Mouse (Mus musculus) v-Abl transformed pro-B cells (cell line): ENCODE results near the gene Lif.

Experiments
- in situ Hi-C, 2 experiments: fragments of 400-800 bp; cut with MboI; formaldehyde crosslinking; loops; one replicate each; pipeline ENCODE4 v1.15.1; 2025; ENCODE audit not compliant: unreplicated experiment in 2 of 2

The Lif gene

GRCm38 (mm10) chr11:4257756-4258155, 399 bp downstream of the Lif start:
- in situ Hi-C loops = loop anchor here (5.0 kb wide), 5 partner anchors 35 to 580 kb away; no protein-coding TSS in a partner anchor

GRCm38 (mm10) chr11:4258657-4259082, 1.3 kb downstream of the Lif start:
- in situ Hi-C loops = loop anchor here (5.0 kb wide), 5 partner anchors 36 to 579 kb away; no protein-coding TSS in a partner anchor

GRCm38 (mm10) chr11:4260463-4261187, 3.3 kb downstream of the Lif start:
- in situ Hi-C loops = no loop called here

GRCm38 (mm10) chr11:4261188-4261494, 3.8 kb downstream of the Lif start:
- in situ Hi-C loops = no loop called here

GRCm38 (mm10) chr11:4261969-4262368, 4.6 kb downstream of the Lif start:
- in situ Hi-C loops = no loop called here

GRCm38 (mm10) chr11:4262847-4263246, 5.5 kb downstream of the Lif start:
- in situ Hi-C loops = no loop called here

GRCm38 (mm10) chr11:4263296-4263695, 5.9 kb downstream of the Lif start:
- in situ Hi-C loops = no loop called here

- in situ Hi-C loops = no loop called here
Measured at GRCm38 (mm10) chr11:4264066-4264465, 6.7 kb downstream of the Lif start.

- in situ Hi-C loops = no loop called here
Measured at GRCm38 (mm10) chr11:4266271-4267201, 9.2 kb downstream of the Lif start.

- in situ Hi-C loops = no loop called here
Measured at GRCm38 (mm10) chr11:4267202-4267578, 9.8 kb downstream of the Lif start.

- in situ Hi-C loops = no loop called here
Measured at GRCm38 (mm10) chr11:4268500-4268899, 11.1 kb downstream of the Lif start.

- in situ Hi-C loops = no loop called here
Measured at GRCm38 (mm10) chr11:4270744-4271459, 13.5 kb downstream of the Lif start.

GRCm38 (mm10) chr11:4271544-4271943, 14.2 kb downstream of the Lif start:
- in situ Hi-C loops = no loop called here

GRCm38 (mm10) chr11:4276411-4276861, 19.1 kb downstream of the Lif start:
- in situ Hi-C loops = no loop called here

- in situ Hi-C loops = no loop called here
Measured at GRCm38 (mm10) chr11:4279909-4280308, 22.6 kb downstream of the Lif start.

GRCm38 (mm10) chr11:4281852-4282251, 24.5 kb downstream of the Lif start:
- in situ Hi-C loops = no loop called here

GRCm38 (mm10) chr11:4283627-4284026, 26.3 kb downstream of the Lif start:
- in situ Hi-C loops = no loop called here

GRCm38 (mm10) chr11:4289280-4289679, 31.9 kb downstream of the Lif start:
- in situ Hi-C loops = no loop called here

GRCm38 (mm10) chr11:4291639-4292038, 34.3 kb downstream of the Lif start:
- in situ Hi-C loops = no loop called here

- in situ Hi-C loops = no loop called here
Measured at GRCm38 (mm10) chr11:4292224-4292887, 35.0 kb downstream of the Lif start.

- in situ Hi-C loops = no loop called here
Measured at GRCm38 (mm10) chr11:4292888-4293247, 35.5 kb downstream of the Lif start.
